Mouse (Mus musculus): ENCODE results near the gene Tfdp2.
A peak's percentile ranks its signal among the peaks of the same experiment; 100 is the strongest.

Gene Tfdp2

DNA sequence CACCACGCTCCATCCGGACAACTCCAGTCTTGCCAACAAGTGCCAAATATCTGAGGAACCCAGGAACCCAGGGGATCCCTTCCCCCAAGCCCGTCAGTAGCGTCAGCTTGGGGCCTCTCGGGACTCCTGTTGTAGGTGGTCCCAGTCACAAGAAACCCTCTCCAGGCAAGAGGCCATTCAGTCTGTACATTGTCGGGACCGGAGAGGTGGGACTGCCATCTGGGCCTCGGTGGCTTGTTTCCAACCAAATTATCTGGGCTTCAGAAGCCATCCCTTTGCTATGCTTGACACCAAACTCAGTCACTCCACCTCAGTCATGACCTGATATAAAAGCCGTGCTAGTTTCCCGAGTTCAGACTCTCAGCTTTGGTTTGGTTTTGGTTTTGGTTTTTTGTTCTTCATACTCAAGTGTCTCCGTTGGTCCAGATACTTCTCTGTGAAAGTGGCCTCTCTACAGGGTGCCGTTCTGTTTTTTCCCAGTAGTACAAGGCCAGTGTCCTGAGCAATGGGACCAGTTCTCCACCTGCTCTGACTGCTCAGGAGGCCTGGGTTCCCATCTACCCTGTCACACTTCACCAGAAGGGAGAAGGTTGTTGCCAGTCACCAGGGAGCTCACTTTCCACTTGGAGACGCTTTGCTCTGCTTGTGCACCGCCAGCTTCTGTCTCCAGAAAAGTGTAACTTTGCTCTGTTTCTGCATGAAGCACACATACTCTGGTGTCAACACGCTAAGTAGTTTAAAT is 126.5 kb downstream of the Tfdp2 start:
- no peak for TF ChIP-seq GATA4 (IDR thresholded peaks at IDR 0.05; ENCODE audit: insufficient replicate concordance, low read length)

DNA sequence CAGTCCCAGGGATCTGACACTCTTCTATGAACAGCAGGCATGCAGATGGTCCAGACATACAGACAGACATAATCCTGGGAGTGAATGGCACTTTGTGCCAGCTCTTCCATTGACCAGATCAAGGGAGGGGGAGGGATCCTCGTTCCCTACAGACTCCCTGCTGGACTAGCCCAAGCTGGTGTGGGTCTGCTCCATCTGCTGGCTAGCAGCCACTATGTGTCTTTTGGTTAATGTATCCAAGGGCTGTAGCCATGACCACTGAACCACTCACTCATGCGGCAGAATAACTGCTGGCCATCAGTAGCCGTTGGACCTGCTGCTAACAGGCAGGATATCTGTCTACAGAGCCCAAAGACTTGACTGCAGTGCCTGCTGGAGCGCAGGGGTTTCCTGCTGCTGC is 128.4 kb downstream of the Tfdp2 start:
- no peak for TF ChIP-seq GATA4 (IDR thresholded peaks at IDR 0.05; ENCODE audit: insufficient replicate concordance, low read length)

DNA sequence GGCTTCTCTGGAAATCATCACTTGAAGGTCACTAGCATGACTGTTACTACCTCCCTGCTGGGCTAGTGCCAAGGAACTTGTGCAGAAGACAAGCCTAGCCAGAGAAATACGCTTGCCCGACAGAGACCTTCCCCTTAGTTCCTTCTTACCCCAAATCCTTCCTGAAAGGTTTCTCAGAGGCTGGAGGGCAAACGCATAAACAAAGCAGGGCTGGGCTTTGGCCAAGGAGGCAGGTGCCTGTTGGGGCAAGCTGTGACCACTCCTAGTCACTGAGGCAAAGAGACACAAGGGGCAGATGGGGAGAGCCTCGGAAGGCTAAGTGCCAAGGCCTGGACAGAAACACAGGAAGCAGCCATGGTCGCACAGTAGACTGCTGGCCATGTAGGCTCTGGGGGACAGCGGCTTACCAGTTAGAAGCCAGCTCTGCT is 130.4 kb downstream of the Tfdp2 start:
- TF ChIP-seq GATA4 (IDR thresholded peaks at IDR 0.05; ENCODE audit: insufficient replicate concordance, low read length), result no peak

DNA sequence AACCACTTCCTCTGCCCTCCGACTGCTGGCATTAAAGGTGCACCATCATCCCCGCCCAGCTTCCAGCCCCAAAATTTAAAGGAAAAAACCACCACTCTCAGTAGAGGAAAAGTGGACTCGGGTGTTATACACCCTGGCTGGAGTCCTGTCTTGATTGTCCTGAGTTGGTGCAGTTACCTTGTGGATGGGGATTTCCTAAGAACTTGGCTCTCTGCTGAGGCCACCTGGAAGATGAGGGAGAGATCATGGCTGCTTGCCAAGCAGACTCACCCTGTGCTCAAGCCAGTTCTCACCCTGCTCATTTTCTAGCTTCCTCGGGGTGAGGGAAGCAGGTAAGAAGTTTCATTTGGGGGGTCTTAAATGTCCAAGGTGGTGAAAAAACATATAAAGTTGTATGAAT is 132.2 kb downstream of the Tfdp2 start:
- no peak for TF ChIP-seq GATA4 (IDR thresholded peaks at IDR 0.05; ENCODE audit: insufficient replicate concordance, low read length)

DNA sequence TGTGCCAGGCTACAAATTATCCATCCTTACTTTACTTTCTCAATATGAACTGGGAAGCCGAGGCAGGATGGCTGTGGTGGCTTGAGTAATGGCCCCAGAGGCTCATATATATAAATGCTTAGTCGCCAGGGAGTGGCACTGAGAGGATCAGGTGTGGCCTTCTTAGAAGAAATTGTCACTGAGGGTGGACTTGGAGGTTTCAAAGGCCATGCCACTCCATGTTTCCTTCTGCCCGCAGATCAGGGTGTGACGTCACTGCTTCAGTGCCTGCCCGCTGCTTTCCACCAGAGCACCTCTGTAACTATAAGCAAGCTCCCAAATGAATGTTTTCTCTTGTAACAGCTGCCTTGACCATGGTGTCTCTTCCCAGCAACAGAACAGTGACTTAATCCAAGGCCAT is 135.1 kb downstream of the Tfdp2 start:
- no peak for TF ChIP-seq GATA4 (IDR thresholded peaks at IDR 0.05; ENCODE audit: insufficient replicate concordance, low read length)

DNA sequence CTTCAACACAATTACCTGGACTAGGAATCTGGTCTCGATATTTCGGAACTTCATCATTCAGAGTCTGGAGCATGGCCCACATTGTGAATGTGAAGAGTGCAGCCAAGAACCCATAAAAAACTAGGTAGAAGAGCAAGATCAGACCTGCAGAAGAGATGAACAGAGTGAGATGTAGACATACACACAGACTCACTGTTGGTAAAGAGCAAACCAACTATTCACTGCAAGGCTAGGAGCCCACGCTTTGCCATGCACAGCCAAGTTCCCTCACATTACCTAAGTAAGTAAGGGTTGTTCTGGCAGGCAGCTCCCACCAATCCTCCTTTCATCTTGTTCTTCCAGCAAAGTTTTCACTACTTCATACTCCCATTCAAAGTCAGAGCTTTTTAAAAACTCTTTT is 149.7 kb downstream of the Tfdp2 start:
- TF ChIP-seq GATA4 (IDR thresholded peaks at IDR 0.05; ENCODE audit: insufficient replicate concordance, low read length), result no peak

DNA sequence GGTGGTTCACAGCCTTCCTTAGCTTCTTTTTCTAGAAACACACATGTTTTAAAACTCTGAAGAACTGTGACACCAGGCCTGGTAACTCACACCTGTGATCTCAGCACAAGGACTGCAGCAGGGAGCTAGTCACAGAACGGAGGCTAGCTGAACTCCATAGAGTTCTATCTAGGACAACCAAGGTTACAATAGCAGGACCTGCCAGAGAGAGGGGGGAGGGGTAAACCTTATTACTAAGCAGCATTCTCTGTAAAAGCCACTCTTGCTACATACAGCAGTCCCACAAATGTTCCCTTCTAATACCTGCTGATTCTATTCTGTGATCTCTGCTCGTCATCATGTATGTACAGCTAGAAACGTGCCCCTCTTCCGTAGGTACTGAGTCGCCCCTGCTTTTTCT is 152.8 kb downstream of the Tfdp2 start:
- no peak for TF ChIP-seq GATA4 (IDR thresholded peaks at IDR 0.05; ENCODE audit: insufficient replicate concordance, low read length)

DNA sequence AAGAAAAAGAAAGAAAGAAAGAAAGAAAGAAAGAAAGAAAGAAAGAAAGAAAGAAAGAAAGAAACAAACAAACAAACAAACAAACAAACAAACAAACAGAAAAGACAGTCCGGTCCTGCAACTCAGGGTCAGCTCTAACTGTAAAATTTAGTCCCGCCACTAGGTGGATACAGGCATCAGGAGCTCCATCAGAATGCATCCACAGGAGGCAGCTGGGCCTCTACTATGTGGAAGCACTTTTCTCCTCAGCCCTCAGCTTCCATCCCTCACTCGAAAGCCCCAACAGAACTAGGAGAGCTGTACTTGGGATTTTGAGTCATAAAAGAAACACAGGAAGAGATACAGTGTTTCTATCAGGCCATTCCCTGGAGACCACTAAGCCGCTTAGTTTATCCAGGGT is 153.9 kb downstream of the Tfdp2 start:
- TF ChIP-seq GATA4 (IDR thresholded peaks at IDR 0.05; ENCODE audit: insufficient replicate concordance, low read length), result no peak

DNA sequence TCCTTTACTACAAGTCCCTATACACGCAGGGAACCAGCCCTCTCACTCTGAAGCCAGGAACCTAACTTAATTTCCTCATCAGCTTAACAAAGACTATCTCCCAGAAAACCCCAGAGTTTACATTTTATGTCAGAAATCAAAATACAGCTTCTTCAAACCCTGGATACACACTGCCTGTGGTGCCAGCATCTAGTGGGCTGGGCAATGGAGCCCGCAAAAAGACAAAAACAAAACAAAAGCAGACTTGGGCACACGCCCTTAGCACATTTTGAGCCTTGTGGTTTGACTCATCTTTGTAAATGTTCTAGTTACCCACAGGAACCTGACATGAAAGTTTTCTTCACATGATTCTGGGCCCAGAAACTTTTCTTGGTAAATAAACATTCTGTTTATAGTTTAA is 154.4 kb downstream of the Tfdp2 start:
- TF ChIP-seq GATA4 (IDR thresholded peaks at IDR 0.05; ENCODE audit: insufficient replicate concordance, low read length), result no peak

DNA sequence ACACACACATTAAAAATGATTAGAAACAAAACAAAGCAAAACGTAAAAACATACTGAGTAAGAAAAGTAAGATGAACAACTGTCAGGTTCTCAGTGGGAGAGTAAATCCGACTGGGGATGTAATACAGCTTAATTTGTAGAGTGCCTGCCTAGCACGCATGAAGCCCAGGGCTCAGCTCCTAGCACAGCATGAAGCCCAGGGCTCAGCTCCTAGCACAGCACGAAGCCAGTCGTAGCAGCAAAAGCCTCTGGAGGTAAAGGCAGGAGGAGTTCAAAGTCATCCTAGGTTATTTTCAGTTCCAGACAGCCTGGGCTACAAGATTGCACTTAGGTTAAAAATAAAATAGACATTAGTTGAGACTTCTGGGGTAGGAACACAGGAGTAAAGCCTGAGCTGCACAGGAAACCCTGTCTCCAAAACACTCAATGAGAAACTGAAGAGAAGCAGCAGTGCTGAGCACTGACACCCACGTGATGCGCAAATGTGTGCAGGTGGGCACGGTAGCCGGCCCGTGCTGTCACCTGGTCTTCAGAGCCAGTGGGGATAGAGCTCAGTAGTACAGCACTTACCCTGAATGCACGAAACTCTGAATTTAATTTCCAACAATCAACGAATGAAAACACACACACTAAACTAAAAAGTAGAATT is 157.2 kb downstream of the Tfdp2 start:
- no peak for TF ChIP-seq GATA4 (IDR thresholded peaks at IDR 0.05; ENCODE audit: insufficient replicate concordance, low read length)

DNA sequence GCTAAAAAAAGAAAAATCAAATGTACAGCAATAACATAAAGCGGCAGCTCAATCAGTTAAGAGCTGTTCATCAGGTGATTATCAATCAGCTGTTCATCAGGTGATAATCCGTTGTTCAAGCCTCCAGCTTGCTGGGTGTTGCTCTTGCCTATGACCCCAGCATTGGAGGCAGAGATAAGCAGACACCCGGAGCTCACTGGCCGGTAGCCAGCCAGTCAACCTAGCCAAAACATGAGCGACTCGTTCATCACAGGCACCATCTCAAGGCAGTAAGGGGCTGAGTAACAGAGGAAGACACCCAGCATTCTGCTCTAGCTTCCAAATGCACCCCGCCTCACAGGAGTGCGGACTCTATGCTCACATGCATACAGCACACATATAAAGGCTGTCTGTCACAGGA is 157.7 kb downstream of the Tfdp2 start:
- no peak for TF ChIP-seq GATA4 (IDR thresholded peaks at IDR 0.05; ENCODE audit: insufficient replicate concordance, low read length)

DNA sequence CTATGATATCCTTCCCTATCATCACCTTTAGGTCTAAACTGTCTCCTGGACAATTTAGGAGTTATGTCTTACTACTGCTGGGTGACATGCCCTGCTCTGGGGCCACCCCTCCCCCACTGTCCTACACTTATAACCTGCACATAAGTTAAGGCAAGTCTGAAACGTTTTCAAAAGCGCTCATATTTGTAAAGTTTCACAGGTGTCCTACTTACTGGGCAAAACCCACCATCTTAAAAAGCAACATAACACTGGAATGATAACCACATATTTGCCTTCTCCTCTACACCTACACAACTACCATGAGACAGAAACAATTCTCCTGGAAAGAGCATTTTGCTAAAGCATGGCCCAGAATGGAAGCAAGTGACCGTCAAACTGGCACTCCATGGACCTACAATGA is 164.0 kb downstream of the Tfdp2 start:
- no peak for TF ChIP-seq GATA4 (IDR thresholded peaks at IDR 0.05; ENCODE audit: insufficient replicate concordance, low read length)

DNA sequence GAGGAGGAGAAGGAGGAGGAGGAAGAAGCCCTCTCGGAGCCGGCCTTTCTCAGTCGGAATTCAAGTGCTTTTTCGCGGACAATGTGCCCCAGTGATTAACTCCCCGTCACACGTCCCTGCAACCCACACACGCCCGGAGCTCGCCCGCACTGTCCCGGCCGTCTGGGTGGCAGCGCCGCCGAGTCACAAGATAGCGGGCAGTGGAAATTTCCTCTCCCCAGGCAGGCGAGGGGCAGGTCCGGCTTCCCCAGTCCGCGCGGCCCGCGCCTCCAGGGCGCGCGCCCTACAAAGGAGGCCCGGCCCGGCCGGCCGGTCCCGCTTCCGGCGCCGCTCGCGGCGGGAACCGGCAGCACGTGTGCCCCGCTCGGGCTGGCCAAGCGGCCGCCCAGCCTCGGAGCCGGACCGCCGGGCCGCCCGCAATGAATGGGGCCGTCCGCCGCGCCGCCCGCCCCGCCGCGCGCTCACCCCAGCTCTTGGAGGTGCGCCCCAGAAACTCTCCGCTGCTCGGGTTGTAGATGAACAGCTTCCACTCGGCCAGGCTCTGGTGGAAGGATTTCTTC is 167.6 kb downstream of the Tfdp2 start:
- TF ChIP-seq GATA4 (IDR thresholded peaks at IDR 0.05; ENCODE audit: insufficient replicate concordance, low read length), result peak; percentile 69; the same call in 1 of the 2 replicates

DNA sequence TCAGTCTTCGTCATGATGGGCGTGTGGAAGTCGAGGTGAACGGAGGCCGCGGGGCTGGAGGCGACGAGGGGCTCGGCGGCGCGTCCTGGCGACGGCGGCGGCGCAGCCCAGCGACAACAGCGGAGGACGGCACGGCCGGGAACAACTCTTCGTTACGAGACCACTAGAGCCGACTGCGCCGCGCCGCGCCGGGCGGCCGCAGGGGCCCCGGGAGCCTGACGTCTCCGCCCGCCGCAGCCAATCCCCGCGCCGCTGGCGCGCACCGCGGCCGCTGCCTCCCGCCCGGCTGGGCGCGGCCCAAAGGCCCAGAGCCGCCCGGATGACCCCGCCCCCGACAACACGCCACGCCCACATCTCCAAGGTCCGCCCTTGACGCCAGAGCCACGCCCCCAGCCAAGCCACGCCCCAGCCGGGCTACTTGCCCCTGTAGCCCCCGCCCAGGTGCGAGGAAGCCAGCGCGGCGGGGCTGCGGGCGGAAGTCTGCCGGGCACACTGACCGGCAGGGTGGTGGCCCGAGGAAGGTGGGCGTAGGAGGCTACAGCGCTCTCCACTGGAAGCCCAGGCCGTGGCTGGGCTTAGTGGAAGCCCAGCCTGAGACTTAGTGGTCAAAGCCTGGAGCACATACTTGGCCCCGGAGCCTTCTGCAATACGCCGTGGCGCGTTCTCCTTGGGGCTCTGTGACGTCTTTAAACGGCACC is 168.2 kb downstream of the Tfdp2 start, which contains the start of gene Atp1b3:
TSS of gene Atp1b3 (minus strand) at position 302 of the 698 bp plus-strand sequence.
- TF ChIP-seq GATA4 (IDR thresholded peaks at IDR 0.05; ENCODE audit: insufficient replicate concordance, low read length), result no peak

DNA sequence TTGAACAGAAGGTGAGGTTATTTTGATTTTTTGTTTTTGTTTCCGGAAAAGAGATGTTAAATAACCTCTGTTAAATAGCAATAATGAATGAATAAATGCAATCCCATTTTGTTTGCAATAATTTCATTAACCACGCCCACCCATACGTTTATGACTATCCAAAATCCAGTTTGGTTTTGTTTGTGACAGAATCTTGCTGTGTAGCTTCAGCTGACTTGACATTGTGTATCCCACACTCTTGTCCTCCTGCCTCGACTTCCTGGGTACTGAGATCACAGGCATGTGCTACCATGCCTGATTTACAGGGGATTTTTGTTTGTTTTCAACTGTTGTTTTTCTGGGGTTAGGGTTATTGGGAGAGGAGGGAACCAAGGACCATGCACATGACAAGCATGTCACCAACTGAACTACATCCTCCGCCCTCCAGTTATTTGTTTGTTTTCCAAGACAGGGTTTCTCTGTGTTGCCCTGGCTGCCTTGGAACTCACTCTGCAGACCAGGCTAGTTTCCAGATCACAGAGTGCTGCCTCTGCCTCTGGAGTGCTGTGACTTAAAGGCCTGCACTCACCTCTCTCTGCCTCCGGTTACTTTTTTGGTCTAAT is 169.3 kb downstream of the Tfdp2 start:
- no peak for TF ChIP-seq GATA4 (IDR thresholded peaks at IDR 0.05; ENCODE audit: insufficient replicate concordance, low read length)
